Mouse (Mus musculus): ENCODE results near the gene Zfp217.

- TF ChIP-seq POLR2A (IDR thresholded peaks at IDR 0.05; ENCODE audit: control insufficient read depth, low read depth, low read length), result no peak
- no peak for TF ChIP-seq CTCF (IDR thresholded peaks at IDR 0.05; ENCODE audit: control insufficient read depth, insufficient read depth, insufficient replicate concordance, low read depth, low read length)
These were observed 28.5 kb upstream of the Zfp217 start for GRCm38 (mm10) chr2:170176284-170176926.

Measured in testis, adult 2 months (tissue).